Mouse (Mus musculus) layer of hippocampus, adult 9-11 months (tissue): Measurements from ENCODE around the gene Ncoa3.

Experiments
- DNase-seq: peaks from one replicate; pipeline ENCODE4 v3.0.0; 2022

The Ncoa3 gene

DNA sequence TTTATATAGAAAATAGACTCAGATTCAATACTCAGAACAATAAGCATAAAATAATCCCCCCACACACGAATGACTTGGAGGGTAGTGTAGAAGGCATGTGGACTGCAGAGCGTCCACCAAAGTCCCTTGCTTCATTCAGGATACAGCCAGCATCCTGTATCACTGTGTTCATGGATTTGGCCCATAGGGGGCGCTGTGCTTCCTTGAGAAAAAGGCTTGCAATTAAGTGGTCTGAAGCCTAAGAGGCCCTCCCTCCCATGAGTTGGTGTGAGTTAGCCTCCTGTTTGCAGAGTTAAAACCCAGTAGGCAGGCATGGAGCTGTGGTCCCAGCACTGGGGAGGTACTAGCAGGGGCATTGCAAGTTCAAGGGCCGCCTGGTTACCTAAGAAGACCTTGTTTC lies 115.9 kb downstream of the Ncoa3 start:
- DNase-seq = peak; percentile 88

DNA sequence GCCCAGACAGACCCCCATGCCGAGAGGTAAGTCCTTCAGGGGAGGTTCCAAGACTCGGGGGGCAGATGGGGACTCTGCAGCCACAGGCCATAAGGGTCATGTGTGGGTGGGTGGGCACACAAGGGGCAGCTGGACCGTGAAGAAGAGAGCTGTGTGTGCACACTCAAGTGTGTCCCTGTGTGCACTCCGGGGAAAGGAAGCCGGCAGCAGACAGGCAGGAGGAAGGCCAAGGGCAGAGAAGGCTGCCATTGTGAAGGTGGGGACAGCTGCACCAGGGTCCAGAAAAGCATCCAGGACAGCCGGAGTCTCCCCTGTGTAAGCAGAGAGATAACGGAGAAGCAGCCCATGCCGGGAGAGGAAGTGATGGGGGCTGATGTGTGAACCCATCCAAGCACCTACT lies 118.3 kb downstream of the Ncoa3 start:
- no peak for DNase-seq

DNA sequence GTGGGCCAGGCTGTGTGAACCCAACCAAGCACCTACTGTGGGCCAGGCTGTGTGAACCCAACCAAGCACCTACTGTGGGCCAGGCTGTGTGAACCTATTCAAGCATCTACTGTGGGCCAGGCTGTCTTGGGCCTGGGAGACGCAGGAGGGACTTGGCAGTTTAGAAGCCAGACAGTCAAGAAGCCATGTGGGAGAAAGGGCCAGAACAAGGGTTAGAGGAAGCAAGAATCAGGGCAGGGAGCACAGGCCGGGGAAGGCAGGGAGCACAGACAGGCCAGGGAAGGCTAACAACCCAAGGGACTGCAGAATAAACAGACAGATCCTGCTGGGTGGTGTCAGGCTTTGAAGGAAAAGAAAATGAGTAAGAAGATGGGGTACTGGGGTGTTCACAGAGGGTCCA lies 118.8 kb downstream of the Ncoa3 start:
- DNase-seq = no peak

DNA sequence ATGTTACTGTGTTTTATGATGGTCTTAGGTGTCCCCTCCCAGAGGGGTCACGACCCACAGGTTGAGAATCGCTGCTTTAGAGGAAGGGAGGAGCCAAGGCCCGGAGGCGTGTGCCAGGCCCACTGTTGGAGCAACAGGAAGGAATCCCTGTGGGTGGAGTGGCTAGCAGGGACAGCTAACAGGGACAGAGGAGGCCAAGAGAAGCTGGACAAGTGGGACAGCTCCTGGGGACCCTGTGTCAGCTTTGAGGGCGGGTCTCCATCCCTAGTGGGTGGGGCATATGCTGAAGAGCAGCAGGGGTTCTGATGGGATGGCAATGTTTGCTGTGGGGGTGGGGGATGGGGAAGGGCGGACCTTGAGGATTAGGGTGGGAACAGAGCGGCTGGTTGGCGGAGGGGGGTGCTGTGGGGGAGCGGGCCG lies 119.4 kb downstream of the Ncoa3 start:
- DNase-seq = no peak

DNA sequence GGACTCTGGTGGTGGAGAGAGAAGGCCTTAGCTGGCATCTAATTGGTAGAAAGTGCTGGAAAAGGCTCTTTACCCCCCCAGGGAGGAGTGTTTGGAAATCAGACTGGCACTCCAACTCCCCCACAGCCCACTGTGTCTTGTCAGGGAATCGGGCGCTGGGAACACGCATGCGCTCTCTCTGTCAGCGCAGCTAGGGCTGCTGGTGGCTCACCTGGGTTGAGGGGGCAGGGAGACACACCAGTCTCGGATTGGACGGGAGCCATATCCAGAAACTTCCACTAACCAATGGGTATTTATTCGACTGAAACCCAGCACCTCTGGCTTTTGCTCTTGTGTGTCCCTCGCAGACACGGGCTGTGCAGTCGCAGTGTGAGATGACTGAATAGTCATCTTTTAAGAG lies 120.5 kb downstream of the Ncoa3 start:
- no peak for DNase-seq

DNA sequence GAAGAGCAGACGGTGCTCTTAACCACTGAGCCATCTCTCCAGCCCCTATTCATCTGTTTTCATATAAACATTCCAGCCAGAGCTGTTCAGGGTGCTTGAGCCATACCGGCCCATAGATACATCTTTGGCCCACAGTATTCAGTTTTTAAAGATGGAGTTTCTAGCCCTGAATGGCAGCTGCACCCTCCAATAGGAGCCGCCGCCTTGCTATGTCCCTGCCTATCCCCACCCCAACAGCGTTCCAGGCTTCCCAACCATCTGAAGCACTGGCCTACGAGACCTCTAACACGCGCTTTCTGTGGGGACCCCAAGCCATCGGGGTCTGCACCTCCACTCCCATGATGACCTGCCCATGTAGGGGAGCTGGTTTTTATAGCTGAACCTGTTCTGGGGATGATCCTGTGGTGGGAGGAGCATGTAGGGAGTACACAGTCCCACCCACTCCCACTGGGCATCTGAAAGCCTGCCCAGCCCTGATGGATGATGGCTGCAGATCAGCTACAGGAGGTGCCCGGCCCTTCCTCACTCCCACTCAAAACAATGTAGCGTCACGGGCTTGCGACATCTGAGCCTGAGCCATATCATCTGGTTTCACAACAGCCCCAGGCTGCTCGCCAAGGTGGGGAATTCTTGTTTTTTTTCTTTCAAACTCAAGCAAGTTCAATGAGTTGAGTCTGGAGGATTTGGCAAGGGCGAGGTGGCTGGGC lies 123.3 kb downstream of the Ncoa3 start:
- peak; percentile 60 for DNase-seq

DNA sequence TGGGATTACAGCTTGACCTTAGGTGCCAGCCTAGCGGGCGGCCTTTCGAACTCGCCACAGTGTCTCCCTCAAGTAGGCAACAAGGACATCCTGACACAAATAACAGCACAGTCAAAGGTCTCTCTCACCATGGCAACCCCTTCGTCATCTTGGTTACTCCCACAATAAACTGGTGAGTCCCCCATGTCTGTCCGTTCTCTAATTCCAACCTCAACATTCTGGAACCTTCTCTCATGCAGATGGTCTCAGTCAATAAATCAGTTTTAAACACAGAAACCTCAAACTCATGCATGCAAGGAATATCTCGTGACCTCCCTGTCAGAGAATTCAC lies 123.8 kb downstream of the Ncoa3 start:
- no peak for DNase-seq

DNA sequence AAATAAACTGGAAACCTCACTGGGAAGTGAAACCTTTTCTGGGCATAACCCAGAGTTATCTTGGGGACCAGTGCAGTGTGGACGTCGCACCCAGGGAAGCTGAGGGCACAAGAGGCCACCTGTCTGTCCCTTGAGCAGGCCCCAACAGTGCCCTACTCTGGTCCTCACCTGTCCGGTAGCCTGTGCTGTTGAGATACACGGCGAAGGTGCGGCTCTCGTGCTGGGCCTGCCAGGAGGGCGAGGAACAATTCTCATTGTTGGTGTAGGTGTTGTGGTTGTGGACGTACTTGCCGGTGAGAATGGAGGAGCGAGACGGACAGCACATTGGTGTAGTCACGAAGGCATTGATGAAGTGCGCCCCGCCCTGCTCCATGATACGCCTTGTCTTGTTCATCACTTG lies 124.3 kb downstream of the Ncoa3 start:
- no peak for DNase-seq

DNA sequence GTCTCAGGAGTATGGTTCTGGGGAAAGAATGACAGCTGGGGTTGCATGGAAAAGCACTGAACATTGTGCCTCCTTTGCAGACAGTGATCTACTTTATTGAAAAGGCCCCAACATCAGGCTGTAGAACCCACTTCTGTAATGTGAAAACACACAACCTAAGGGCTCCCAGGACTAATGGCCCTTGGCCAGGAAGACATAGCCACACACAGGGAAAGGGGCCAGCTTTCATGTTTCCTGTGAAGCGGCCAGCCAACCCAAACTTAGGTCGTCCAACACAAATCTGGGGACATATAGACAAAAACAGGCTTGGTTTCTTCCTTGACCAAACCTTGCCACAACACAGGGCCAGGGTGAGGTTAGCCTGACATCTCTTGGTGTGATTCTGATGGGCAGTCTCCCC lies 127.6 kb downstream of the Ncoa3 start:
- DNase-seq = no peak

DNA sequence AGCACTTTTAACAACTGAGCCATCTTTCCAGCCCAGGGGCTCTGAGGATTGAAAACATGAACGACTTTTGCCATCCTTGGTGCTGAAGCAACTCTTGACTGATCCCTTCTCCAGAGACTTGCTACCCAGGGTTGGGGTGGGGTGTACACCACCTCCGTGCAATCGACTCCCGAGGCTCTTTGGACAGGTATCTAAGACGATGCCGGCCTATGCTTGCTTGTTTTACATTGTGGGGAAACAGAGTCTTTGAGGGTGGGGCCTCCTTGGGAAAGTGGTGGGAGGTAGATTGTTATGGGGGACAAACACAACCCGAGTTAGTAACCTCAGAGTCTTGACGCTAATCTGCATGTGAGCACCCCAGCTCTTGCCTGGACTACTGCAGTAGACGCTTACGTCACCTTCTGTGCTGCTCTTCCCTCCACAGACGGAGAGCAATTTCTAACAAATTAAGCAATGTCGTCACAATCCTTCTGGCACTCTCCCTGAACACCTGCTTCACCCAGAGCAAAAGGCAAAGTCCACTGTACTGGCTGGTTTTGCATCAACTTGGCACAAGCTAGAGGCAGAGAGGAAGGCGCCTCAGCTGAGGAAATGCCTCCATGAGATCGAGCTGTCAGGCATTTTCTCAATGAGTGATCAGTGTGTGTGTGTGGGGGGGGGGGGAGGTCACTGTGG lies 129.4 kb downstream of the Ncoa3 start:
- DNase-seq = no peak

DNA sequence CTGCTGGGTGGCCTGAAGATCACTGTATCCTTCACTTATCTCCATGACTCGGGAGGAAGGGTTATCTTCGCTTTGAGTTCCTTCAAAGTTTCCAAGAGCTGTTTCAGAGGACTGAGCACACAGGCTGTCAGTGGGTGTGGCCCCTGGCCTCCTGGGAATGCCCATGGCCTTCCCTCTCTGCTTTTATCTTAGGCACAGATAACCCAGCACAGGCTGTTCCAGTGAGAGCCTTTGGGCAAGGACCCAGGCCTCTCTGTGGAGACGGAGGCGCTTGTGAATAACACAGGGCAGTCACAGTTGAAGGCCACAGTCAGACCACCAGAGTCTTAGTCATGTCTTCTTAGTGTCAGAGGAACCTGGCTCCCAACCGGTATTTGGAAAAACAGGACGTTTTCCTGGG lies 130.3 kb downstream of the Ncoa3 start:
- no peak for DNase-seq
